Mouse (Mus musculus) intestine, embryonic 14.5 days (tissue): ENCODE data around the gene Picalm. TPM values are rescaled to one million over a fixed set of nuclear protein-coding genes. Genes with fewer than 3 reads are reported as not detected.
A peak's percentile ranks its signal among the peaks of the same experiment; 100 is the strongest.

Experiments
- ATAC-seq: fragments of 200-750 bp; cut with Nextera tagmentation; replicated peaks from 2 replicates; pipeline ENCODE4 v1.8.0; 2017; ENCODE audit warnings: low read depth, moderate number of reproducible peaks, moderate TSS enrichment, moderate library complexity; ENCODE audit not compliant: low FRiP score, low TSS enrichment
- DNase-seq: peaks from one replicate; pipeline ENCODE4 v3.0.0-alpha.2; 2018; ENCODE audit warnings: low spot score
- H3K27ac ChIP-seq: fragments of 300-500 bp; sonication (generic); 2 replicates; pipeline ENCODE4 v1.5.1; 2014; ENCODE audit warnings: low read depth, mild to moderate bottlenecking, control low read depth
- H3K27me3 ChIP-seq: fragments of 300-500 bp; sonication (generic); replicated peaks from 2 replicates; pipeline ENCODE4 v1.6.1; 2014; ENCODE audit warnings: low read length, control low read depth; ENCODE audit not compliant: control insufficient read depth, insufficient read depth
- H3K36me3 ChIP-seq: fragments of 300-500 bp; sonication (generic); 2 replicates; pipeline ENCODE4 v1.6.1; 2014; ENCODE audit warnings: low read length, control low read depth; ENCODE audit not compliant: control insufficient read depth, insufficient read depth
- H3K4me1 ChIP-seq: fragments of 300-500 bp; sonication (generic); replicated peaks from 2 replicates; pipeline ENCODE4 v1.6.1; 2014; ENCODE audit warnings: low read length, control low read depth, mixed read lengths; ENCODE audit not compliant: control insufficient read depth, insufficient read depth
- H3K4me2 ChIP-seq: fragments of 300-500 bp; sonication (generic); 2 replicates; pipeline ENCODE4 v1.6.1; 2014; ENCODE audit warnings: low read length
- H3K4me3 ChIP-seq: fragments of 300-500 bp; sonication (generic); 2 replicates; pipeline ENCODE4 v1.5.1; 2014; ENCODE audit warnings: low read depth, low read length, control low read depth, mixed read lengths
- H3K9ac ChIP-seq: fragments of 300-500 bp; sonication (generic); 2 replicates; pipeline ENCODE4 v1.6.1; 2014; ENCODE audit warnings: mild to moderate bottlenecking, low read length
- H3K9me3 ChIP-seq: fragments of 300-500 bp; sonication (generic); 2 replicates; pipeline ENCODE4 v1.6.1; 2016; ENCODE audit warnings: low read length, control low read depth; ENCODE audit not compliant: control insufficient read depth
- WGBS: fragments of 180-500 bp; shearing (Covaris S2); extraction: QIAGEN DNeasy Blood & Tissue Kit; methylation state at CpG from one replicate; pipeline ENCODE4 v1.1.7; 2014; 5-methylcytosine and 5-hydroxymethylcytosine counted together
- polyA plus RNA-seq: library from polyadenylated mRNA; unstranded; fragments of >200 nt; fragmentation: Nextera tagmentation; extraction: Ambion mirVana; gene quantifications from 2 replicates; pipeline ENCODE4 v1.2.1, GENCODE M21; 2014

Picalm gene
- polyA plus RNA-seq = 43.6 and 46.6 TPM in 2 replicates

- peak; percentile 96 for ATAC-seq
- H3K9me3 ChIP-seq = no peaks in the 10 kb centered on the region
- H3K9ac ChIP-seq = peak within 1 kb of the TSS; percentile 95
- H3K4me3 ChIP-seq = peak within 1 kb of the TSS; percentile 97
- H3K4me1 ChIP-seq = peaks cover 15% of the 10 kb centered on the region; the same call in 1 of the 2 replicates
- no peaks in the 10 kb centered on the region for H3K27me3 ChIP-seq
- peak within 1 kb of the TSS; percentile 98 for H3K27ac ChIP-seq
- H3K4me2 ChIP-seq = peak within 1 kb of the TSS; percentile 82
- WGBS = 0% methylated on average over 46 of the region's 72 CpGs
- DNase-seq = peak; percentile 98
- H3K36me3 ChIP-seq = no peaks in the 10 kb centered on the region
Observed at GRCm38 (mm10) chr7:90129732-90130392, at the start of gene Picalm. Picalm (plus strand) TSS chr7:90130213.

- ATAC-seq (no peak), DNase-seq (no peak)
- Histone ChIP-seq H3K4me1 (peaks cover 5% of the 10 kb centered on the region; the same call in 1 of the 2 replicates), H3K27ac (no peak overlapping the region), H3K36me3 (no peaks in the 10 kb centered on the region), H3K4me3 (no peak overlapping the region), H3K9me3 (no peaks in the 10 kb centered on the region), H3K27me3 (no peaks in the 10 kb centered on the region), H3K4me2 (no peak overlapping the region), H3K9ac (no peak overlapping the region)
- 32% methylated on average over 7 of the region's 7 CpGs for WGBS
Observed at GRCm38 (mm10) chr7:90083799-90084198, 46.2 kb upstream of the Picalm start.

GRCm38 (mm10) chr7:90084531-90084930, 45.5 kb upstream of the Picalm start:
- no peaks in the 10 kb centered on the region for H3K27me3 ChIP-seq
- H3K9ac ChIP-seq = no peak overlapping the region
- no peak overlapping the region for H3K4me3 ChIP-seq
- DNase-seq = no peak
- no peak overlapping the region for H3K27ac ChIP-seq
- peaks cover 5% of the 10 kb centered on the region; the same call in 1 of the 2 replicates for H3K4me1 ChIP-seq
- ATAC-seq = no peak
- no peak overlapping the region for H3K4me2 ChIP-seq
- H3K9me3 ChIP-seq = no peaks in the 10 kb centered on the region
- H3K36me3 ChIP-seq = no peaks in the 10 kb centered on the region

- Histone ChIP-seq H3K4me2 (no peak overlapping the region), H3K27me3 (no peaks in the 10 kb centered on the region), H3K9me3 (no peaks in the 10 kb centered on the region), H3K4me1 (peaks cover 5% of the 10 kb centered on the region; the same call in 1 of the 2 replicates), H3K36me3 (no peaks in the 10 kb centered on the region), H3K9ac (no peak overlapping the region), H3K4me3 (no peak overlapping the region), H3K27ac (no peak overlapping the region)
- no peak for ATAC-seq
- 30% methylated on average over 1 of the region's 1 CpGs for WGBS
- no peak for DNase-seq
Observed at GRCm38 (mm10) chr7:90085713-90086112, 44.3 kb upstream of the Picalm start.

- no peak for DNase-seq
- Histone ChIP-seq H3K4me3 (no peak overlapping the region), H3K27me3 (no peaks in the 10 kb centered on the region), H3K4me1 (peaks cover 5% of the 10 kb centered on the region; the same call in 1 of the 2 replicates), H3K27ac (no peak overlapping the region), H3K9ac (no peak overlapping the region), H3K4me2 (no peak overlapping the region), H3K36me3 (no peaks in the 10 kb centered on the region), H3K9me3 (no peaks in the 10 kb centered on the region)
- no peak for ATAC-seq
Observed at GRCm38 (mm10) chr7:90086821-90087220, 43.2 kb upstream of the Picalm start.

GRCm38 (mm10) chr7:90090996-90091395, 39.0 kb upstream of the Picalm start:
- Histone ChIP-seq H3K9ac (no peak overlapping the region), H3K27ac (no peak overlapping the region), H3K36me3 (no peaks in the 10 kb centered on the region), H3K27me3 (no peaks in the 10 kb centered on the region), H3K4me1 (no peaks in the 10 kb centered on the region), H3K4me2 (no peak overlapping the region), H3K4me3 (no peak overlapping the region), H3K9me3 (no peaks in the 10 kb centered on the region)
- no peak for DNase-seq
- no peak for ATAC-seq
- WGBS = 76% methylated on average over 4 of the region's 4 CpGs

GRCm38 (mm10) chr7:90091756-90092155, 38.3 kb upstream of the Picalm start:
- WGBS = 52% methylated on average over 2 of the region's 2 CpGs
- ATAC-seq (no peak), DNase-seq (no peak)
- Histone ChIP-seq H3K9me3 (no peaks in the 10 kb centered on the region), H3K4me2 (no peak overlapping the region), H3K4me1 (no peaks in the 10 kb centered on the region), H3K36me3 (no peaks in the 10 kb centered on the region), H3K4me3 (no peak overlapping the region), H3K9ac (no peak overlapping the region), H3K27me3 (no peaks in the 10 kb centered on the region), H3K27ac (no peak overlapping the region)

GRCm38 (mm10) chr7:90092452-90093450, 37.3 kb upstream of the Picalm start:
- no peak for DNase-seq
- no peak for ATAC-seq
- no peak overlapping the region for H3K27ac ChIP-seq
- H3K9me3 ChIP-seq = no peaks in the 10 kb centered on the region
- 87% methylated on average over 8 of the region's 8 CpGs for WGBS
- H3K27me3 ChIP-seq = no peaks in the 10 kb centered on the region; the same call in 1 of the 2 replicates
- H3K4me2 ChIP-seq = no peak overlapping the region
- no peak overlapping the region for H3K4me3 ChIP-seq
- no peaks in the 10 kb centered on the region for H3K4me1 ChIP-seq
- no peak overlapping the region for H3K9ac ChIP-seq
- H3K36me3 ChIP-seq = no peaks in the 10 kb centered on the region
